Mouse (Mus musculus) gonadal fat pad, adult 2 months (tissue): ENCODE results near the gene Dmbx1. TPM values are rescaled to one million over a fixed set of nuclear protein-coding genes. Genes with fewer than 3 reads are reported as not detected.

ENCODE experiments used
- DNase-seq: peaks from one replicate; pipeline ENCODE4 v3.0.0-alpha.2; 2012; ENCODE audit warnings: low read depth
- polyA plus RNA-seq: library from polyadenylated mRNA; depleted of rRNA; stranded (reverse); fragments of >200 nt; gene quantifications from 2 replicates; pipeline ENCODE4 v1.2.3, GENCODE M21; 2012; rRNA removed

Gene Dmbx1
- polyA plus RNA-seq, result 0.03 TPM in 1 of 2 replicates, not detected in the other

DNA sequence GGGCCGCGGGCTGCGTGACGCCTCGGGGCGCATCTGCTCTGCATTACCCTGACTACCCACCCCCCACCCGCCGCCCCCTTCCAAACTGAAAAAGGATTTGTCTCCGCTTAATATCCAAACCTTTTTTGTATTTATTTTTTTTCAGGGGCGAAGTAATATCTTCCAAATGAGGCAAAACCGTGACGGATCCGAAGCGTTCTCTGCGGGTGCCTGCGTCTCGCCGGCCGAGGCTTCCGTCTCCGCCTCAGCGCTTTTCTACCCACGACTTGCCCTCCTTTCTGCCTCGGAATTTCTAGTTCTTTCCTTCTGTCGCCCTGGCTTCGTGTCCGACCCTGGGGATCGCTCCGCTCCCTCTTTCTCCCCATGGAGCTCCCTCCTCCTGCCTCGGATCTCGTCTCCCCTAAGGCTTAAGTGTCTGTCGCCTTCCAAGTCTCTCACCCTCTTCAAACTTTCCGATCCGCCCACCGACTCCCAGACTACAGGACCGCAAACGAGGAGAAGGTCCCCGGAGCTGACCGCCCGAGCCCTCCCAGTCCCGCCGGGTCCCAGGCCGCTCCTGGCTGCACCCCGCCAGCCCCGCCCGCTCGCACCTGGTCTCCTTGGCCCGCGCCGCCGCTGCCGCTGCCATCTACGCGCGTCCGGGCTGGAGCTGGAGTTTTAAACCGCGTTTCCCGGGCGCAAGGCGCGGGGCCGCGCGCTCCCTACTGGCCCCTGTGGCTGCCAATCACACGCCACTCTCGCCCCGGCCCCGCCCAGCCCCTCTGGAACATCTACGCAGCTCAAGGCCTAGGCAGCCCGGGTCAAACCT lies at the start of gene Dmbx1:
Dmbx1 (minus strand) TSS at position 632 of the 808 bp plus-strand sequence.
- DNase-seq, result no peak

DNA sequence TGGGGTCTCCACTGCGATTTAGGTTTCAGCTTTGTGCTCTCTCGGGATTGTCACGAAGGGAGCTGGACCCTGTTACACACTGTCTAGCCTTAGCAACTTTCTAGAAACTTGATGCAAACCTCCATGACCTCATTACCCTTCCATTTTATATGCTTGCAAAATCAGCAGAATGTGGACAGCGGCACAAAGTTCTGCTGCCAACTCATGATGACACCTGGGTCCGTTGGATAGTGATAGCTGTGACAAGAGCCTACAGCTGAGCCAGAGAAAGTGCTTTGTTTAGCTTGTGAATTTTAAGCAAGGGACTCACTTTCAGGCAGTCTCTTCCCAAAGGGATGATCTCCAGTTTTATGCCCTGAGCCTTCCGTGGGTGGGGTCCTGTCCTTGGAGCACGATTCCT lies 49.7 kb upstream of the Dmbx1 start:
- DNase-seq, result no peak

DNA sequence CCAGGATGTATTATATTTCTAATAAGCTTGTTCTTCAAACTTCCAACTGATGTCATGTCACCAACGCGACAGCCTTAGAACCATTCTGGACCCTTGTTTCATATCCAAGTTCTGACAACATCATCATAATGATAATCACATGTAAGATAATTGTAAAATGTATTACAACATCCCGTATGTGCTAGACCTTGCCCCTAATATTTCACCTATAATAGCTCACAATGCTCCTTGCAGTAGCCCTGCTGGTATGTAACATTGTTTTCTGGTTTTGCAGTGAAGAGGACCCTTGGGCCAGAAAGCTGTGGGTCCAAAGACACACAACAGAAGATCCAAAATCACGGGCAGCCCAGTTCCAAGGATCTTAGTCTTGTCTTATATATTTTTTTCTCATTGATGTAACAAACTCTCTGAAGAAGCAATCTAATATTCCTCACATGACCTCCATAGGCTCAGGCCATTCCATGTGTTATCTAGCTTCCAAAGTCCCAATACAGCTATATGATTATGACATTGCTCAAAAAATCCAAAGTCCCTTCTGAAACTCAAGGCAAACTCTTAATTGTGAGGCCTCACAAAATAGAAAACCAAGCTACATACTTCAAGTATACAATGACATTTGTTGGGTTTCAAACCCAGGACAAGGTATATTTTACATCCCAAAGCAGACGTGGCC lies 48.3 kb upstream of the Dmbx1 start:
- no peak for DNase-seq

DNA sequence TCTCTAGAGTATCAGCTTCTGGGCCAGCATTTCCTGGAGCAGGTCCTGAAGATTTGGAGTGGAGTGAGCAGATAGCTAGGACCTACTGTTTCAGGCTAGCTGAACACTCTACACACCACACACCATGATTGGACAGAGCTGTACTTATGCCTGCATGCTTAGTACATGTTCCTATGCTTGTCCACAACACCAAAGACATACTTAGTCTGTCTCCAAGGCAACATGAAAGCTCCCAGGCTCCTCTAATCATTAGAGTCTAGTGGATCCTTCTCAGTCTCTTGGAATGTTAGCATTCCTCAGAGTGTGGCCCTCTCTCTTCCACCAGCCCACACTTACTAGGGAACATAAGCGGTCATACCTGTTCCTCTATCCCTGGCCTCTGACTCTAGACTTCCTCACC lies 47.7 kb upstream of the Dmbx1 start:
- no peak for DNase-seq

DNA sequence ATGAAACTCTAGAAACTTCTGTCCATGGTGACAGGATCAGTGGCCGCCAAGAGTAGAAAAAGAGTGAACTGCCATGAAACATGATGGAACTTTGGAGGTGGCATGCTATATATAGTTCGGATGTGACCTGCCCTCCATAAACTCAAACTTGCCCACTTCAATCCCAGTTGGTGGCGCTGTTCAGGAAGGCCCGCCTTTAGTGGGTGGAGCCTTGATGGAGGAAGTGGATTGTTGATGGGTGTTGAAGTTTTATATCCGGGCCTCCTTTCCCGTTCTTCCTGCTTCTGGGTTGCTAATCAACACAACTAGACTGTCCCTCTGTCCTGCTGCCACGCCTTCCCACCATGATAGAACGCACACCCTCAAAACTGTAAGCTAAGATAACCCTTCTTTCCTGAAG lies 45.2 kb upstream of the Dmbx1 start:
- no peak for DNase-seq

DNA sequence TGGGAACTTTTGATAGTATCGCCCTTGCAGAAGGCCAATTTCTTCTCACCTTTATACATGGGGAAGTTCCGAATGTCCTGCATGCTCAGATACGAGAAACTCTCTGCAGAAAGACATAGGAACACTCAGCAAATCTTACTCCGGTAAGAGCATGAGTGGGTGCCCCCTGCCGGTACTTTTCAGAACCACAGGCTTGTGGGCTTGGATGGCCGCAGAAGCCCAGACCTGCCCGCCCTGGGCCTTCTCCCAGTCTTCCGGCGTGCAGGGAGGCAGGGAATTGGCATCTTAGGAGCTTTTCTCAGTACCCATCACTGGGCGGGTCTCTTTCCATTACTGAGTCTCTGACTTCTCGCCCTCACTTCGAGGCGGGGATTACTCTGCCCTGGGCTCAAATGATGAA lies 44.4 kb upstream of the Dmbx1 start:
- no peak for DNase-seq

DNA sequence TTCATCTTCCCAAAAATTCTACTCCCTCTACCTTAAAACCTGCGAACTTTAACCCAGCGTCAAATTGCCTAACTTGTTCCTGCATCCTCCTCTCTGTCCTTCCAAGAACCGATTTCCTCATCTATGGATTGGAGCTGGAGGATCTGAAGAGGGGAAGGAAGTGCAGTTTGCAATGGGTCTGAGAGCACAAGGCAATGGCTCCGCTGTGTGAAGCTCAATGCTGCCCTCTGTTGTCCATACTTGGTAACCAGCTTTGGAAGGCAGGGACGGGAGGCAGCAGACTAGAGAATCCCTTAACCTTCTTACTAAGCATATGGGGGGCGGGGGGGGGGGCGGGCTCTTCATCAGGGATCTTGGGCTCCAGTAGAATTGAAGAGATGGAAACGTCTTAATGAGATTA lies 41.0 kb upstream of the Dmbx1 start:
- DNase-seq, result no peak

DNA sequence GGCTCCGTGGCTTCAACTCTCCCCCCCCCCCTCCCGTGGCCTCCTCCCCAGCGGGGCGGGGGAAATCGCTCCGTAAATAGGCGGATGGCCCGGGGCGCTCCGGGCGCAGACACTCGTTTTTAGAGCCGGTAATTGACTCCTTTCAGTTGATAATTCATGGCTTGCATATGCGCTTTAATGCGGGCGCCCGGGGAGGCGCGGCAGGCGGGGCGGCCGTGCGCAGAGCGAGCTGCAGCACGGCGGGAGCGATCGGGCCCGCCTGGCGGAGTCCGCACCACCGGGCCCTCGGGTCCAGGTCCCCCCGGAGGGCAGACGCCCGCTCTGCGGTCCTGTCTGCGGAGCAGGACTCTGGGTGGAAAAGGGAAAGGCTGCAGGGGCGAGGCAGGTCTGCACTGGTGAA lies 39.7 kb upstream of the Dmbx1 start:
- no peak for DNase-seq

DNA sequence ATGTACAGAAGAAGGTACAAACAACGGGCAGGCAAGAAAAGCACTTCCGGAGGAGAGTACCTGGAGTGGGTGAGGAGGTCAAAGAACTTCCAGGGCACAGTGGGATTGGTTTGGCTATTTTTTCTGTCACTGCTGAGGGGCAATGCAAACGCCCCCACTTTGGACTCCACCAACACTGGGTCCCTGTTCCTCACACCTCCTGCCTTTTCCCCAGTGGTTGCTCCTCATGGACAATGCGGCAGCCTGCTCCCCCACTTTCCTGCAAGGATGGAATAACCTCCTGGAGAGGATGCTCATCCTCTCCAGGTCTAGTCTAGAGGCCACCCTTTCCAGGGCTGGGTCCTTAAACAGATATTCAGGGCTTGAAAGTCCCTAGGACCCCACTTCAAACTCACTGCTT lies 39.2 kb upstream of the Dmbx1 start:
- DNase-seq, result no peak

DNA sequence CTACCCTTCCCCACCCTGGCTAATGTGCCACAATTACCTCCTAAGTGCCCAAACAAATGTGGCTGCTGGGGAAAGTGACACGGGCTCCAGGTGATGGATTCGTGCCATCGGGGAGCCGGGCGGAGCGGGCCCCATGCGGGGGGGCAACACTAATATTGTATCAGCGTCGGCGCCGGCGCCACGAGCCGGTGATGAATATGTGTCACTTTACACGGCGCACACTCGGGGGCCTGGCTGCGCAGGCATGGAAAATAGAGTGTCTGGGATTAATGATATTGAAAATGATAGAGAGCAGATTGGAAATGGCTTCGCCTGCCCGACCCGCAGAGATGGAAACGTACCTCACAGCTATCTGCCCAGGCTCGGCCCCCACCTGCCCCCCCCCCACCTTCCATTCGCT lies 32.8 kb upstream of the Dmbx1 start:
- no peak for DNase-seq

DNA sequence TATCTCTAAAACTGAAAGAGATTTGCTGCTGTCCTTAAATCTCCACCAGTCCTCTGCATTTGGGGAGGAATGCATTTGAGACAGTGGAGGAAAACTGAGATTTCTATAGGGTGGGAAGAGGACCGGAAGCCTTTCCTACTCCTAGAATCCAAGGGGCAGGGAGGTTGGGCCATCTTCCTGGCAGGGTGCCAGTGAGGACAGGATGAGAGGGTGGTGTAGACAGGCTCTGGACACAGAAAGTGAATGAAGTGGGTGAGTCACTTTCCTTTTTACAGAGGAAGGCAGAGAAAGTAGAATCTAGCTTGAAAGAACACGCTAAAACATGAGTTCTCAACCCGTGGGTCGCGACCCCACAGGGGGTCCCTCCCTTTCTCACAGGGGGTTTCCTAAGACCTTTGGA lies 24.7 kb upstream of the Dmbx1 start:
- no peak for DNase-seq

DNA sequence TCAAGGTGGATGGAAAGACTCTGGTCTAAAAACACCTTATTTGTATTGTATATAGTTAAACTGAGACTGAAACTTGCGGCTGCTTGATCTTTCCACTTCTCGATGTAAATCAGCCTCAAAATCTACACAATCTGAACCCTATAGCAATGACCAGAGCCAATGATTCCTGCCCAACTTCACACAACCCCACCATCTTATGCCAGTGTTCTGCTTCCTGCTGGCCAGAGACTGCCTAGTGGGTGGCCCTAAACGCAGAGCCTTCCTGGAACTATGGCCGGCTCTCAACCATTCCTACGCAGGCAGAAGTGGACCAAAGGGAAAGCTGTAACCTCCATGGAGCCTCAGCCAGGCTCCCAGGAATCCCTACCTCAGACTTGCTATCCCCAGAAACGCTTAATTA lies 24.0 kb upstream of the Dmbx1 start:
- no peak for DNase-seq

DNA sequence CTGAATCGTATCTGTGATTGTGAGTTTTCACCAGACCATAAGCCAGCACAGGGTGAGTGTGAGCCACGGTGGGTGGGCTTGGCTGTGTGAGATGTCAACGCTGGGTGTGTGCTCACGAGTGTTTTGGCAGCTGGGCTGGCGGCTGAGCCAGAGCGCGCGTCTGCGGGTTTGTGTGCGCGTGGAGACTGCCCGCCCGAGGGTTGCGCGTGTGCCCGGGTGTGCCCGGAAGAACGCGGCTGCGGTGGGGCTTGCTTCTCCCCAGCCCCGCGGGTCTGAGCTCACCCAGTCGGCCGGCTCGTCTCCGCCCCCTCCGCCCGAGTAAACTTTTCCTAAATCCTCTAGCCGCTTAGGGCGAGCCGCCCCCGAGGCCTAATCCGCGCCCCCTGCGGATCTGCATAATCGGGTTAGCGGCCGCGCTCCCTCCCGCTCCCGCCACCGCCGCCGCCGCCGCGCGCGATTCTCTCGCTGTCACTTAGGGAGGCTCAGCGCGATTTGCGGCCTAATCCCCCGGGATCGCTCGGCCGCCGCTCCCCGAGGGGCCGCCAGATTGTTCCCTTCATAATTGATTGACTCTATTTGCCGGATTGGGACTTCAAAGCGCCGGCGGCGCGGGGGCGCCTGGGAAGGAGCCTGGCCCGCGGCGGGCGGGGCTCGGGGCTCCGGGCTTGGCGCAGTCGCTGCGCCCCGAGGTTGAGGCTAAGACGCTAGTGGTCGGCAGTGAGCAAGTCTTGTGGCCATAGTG lies 23.1 kb upstream of the Dmbx1 start:
- DNase-seq, result no peak

DNA sequence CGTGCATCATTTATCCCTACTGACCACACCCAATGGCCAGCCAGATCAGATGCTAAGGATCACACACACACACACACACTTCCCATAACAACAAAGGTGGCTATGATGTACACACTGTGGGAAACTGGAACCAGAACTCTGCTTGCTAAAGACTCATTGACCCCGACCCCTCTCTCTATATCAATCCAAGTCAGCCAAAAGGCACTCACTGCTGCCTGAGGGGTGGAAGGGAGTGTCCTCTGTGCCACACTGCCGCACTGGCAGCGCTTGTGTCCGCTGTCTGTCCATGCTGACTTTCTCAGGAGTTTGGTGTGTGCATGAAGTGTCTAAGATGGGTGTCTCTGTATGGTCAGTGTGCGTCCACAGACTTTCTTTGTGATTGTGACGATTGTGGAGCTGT lies 22.3 kb upstream of the Dmbx1 start:
- no peak for DNase-seq

DNA sequence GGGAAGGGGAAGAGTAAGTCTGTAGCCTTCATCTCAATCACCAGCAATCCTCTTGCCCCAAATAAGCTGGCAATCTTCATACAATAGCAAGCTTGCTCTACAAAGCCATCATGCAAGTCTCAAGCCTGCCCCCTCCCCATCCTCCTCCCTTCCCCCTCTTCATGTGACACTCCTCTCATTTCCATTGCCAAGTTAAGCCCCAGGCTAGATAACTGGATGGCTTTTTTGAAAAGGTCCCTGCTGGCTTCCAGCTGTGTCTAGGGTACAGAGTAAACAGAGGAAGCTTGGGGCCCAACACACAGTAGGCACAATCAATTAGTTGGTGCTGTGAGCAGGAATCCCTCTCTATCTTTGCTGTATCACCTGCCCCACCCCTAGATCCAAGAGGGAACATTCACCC lies 19.8 kb upstream of the Dmbx1 start:
- no peak for DNase-seq

DNA sequence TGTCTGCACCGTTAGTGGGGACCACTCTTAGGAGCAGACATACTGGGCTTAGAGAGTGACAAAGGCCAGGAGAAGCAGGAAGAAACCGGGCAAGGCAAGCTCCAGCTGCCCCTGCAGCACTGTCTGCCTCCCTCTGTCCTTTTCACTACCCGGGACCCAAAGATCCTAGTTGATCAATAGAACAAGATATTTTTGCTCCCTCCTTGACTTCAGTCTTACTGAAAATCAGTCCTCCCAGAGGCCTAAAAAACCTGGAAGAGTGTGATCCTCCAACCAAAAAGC lies 15.7 kb upstream of the Dmbx1 start:
- no peak for DNase-seq

DNA sequence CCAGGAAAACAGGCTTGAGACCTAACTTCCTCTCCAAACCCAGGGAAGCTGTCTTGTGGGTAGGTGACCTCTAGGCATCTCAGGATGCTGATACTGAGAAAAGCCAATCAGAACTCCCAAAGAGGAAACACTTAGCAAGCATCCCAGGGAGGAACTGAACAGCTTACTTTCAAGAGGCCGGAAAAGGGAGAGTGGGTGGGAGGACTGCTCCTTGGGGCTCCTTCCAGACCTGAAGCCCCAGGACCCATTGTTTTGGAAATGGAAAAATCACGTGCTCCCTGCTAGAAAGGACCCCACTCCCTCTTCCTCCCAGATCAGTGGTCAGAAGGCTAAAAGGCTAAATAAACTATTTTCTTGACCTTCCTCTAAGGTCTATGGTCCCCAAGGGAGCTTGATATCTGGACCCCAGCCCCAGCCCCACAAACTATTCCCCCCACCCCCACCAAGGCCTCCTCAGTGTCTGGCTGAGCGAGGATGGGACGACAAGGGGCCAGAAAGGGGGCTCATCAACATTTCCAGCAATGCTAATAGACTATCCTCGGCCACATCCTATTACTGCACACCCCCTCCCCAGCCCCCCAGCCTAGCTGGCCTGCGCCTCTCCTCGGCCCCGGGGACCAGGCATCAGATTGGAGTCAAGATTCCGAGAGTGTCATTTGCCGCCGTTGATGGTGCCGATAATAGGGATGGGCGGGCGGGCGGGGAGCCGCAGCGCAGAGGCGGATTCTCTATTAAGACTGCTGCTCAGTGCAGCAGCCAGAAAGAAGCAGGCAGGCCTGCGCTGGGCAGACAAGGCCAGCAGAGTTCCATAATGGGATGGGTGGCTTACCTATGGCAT lies 15.1 kb upstream of the Dmbx1 start:
- no peak for DNase-seq

DNA sequence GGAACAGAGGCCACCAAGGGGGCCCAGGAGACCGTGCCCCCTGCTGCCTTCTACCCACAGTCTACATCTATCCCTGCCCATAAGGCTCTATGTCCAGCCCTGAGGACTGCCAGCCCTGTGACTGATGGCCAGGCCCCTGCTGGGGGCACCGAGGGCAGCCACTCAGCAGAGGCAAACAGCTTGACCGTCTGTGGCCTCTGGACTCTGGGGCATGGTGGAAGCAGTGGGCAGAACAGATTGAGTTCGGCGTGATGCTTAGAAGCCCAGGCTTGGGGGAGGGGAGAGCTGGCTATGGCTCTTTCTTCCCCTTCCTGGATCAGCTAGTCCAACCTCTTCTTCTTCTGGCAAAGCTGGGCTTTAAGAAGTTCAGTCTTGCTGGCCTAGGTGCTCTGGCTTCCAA lies 13.8 kb upstream of the Dmbx1 start:
- no peak for DNase-seq

DNA sequence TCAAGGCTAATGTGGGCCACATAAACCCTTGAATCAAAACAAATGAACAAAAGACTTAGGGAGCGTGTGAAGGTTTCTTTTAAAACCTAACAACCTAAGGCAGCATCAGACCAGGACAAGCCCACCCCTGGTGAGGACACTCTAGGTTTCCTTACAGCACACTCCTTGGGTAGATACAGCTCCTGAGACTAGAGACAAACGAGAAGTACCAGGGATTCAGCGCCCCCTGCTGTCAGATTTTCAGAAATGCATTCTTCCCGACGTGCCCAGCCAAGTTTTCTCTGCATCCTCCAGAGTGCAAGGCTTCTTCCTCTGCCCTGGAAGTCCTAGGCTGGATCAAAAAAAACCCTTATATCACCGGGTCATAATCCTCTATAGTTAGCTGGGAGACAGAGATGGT lies 13.0 kb upstream of the Dmbx1 start:
- DNase-seq, result no peak

DNA sequence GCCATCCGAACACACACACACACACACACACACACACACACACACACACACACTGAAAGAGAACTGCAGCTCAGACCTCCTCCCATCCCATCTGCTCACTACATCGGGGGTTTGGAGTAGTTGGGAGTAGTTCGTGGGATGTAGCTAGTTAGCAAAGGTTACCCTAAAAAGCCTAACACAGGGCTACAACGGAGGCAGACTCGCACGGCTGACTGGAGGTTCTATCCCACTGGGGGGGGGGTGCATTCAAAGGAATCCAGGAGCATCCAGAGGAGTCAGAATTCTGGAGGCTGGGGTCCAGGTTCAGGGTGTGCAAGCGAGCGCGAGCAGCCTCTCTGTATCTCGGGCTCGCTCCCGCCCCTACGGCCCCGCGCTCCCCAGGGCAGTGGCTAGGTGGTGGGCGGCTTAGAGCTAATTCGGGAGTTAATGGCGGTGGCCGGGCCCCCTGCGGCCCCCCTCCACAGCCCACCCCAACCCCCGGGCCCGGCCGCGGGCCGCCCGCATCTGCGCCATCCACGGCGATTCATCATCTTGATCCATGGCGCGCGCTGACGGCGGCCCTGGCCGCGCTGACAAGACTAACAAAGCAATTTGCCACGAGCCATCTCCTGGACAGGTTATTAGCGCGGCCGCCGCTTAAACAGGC lies 4.1 kb upstream of the Dmbx1 start:
- no peak for DNase-seq

DNA sequence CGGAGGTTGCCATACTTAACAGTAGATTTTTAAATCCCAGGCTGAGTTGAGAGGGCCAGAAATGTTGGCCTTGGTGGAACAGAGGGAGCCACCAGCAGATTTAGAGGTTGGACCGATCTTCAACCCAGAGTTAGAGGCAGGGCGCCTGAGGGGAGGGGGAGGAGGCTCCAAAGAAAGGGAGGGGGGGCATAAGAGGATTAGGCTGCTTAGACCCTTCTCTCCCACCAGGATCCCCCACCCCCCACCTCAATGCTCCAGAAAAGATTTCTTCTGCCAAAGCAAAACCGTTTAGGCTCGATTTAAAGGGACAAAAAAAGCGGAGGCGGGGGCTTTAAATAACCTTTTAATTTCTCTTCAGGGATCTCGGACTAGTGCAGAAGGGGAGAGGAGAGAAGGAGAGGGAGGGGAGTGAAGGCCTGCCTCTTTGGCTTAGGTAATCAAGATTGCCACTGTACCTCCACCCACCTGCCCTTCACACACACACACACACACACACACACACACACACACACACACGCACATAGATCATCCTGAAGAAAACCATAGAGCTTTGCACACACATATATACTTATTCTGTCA lies 1.6 kb upstream of the Dmbx1 start:
- no peak for DNase-seq
